Mouse (Mus musculus) adipocyte (in vitro differentiated cells): ENCODE measurements around the gene Kcnc4.

Experiments used
- DNase-seq: peaks from one replicate; pipeline ENCODE4 v3.0.0-alpha.2; 2016; ENCODE audit warnings: low spot score

Kcnc4 gene

GRCm38 (mm10) chr3:107458104-107458503 lies 1.2 kb downstream of the Kcnc4 start:
- DNase-seq: no peak

- no peak for DNase-seq
Observed at GRCm38 (mm10) chr3:107454280-107454679, 5.1 kb downstream of the Kcnc4 start.

- peak; percentile 28 for DNase-seq
Observed at GRCm38 (mm10) chr3:107446822-107447221, 12.5 kb downstream of the Kcnc4 start.

GRCm38 (mm10) chr3:107443866-107444265 lies 15.5 kb downstream of the Kcnc4 start:
- DNase-seq: no peak

- no peak for DNase-seq
Observed at GRCm38 (mm10) chr3:107442191-107442590, 17.2 kb downstream of the Kcnc4 start.

- no peak for DNase-seq
Observed at GRCm38 (mm10) chr3:107441306-107441705, 18.0 kb downstream of the Kcnc4 start.

- DNase-seq: no peak
Observed at GRCm38 (mm10) chr3:107439280-107439679, 20.1 kb downstream of the Kcnc4 start.

- DNase-seq: peak; percentile 9
Observed at GRCm38 (mm10) chr3:107437666-107438065, 21.7 kb downstream of the Kcnc4 start.

GRCm38 (mm10) chr3:107436434-107436833 lies 22.9 kb downstream of the Kcnc4 start:
- DNase-seq: no peak

- DNase-seq: peak; percentile 9
Observed at GRCm38 (mm10) chr3:107433614-107434013, 25.7 kb downstream of the Kcnc4 start.

GRCm38 (mm10) chr3:107431268-107431667 lies 28.1 kb downstream of the Kcnc4 start:
- no peak for DNase-seq

GRCm38 (mm10) chr3:107424258-107425041 lies 34.9 kb downstream of the Kcnc4 start:
- DNase-seq: no peak

GRCm38 (mm10) chr3:107420156-107420555 lies 39.2 kb downstream of the Kcnc4 start:
- DNase-seq: no peak

- no peak for DNase-seq
Observed at GRCm38 (mm10) chr3:107417287-107417644, 42.1 kb downstream of the Kcnc4 start.

- DNase-seq: no peak
Observed at GRCm38 (mm10) chr3:107416541-107417286, 42.6 kb downstream of the Kcnc4 start.

GRCm38 (mm10) chr3:107413093-107413492 lies 46.3 kb downstream of the Kcnc4 start:
- DNase-seq: no peak

- DNase-seq: no peak
Observed at GRCm38 (mm10) chr3:107412509-107412908, 46.8 kb downstream of the Kcnc4 start.

- DNase-seq: no peak
Observed at GRCm38 (mm10) chr3:107411669-107412068, 47.7 kb downstream of the Kcnc4 start.

- DNase-seq: no peak
Observed at GRCm38 (mm10) chr3:107401401-107401800, 58.0 kb downstream of the Kcnc4 start.

- no peak for DNase-seq
Observed at GRCm38 (mm10) chr3:107399991-107400640, 59.2 kb downstream of the Kcnc4 start.

- no peak for DNase-seq
Observed at GRCm38 (mm10) chr3:107391198-107391597, 68.2 kb downstream of the Kcnc4 start.
